Mouse (Mus musculus) limb, embryonic 13.5 days (tissue): Measurements from ENCODE around the gene Prcp. TPM values are rescaled to one million over a fixed set of nuclear protein-coding genes. Genes with fewer than 3 reads are reported as not detected.
"Not testable (repeated sequence)": the region's sequence is repeated elsewhere in the genome, so short reads cannot be mapped to it uniquely, and the experiment has no call there.

Experiments
- ATAC-seq: fragments of 200-750 bp; cut with Nextera tagmentation; 2 replicates; pipeline ENCODE4 v1.8.0; 2017; ENCODE audit warnings: low read depth, moderate number of reproducible peaks, moderate TSS enrichment; ENCODE audit not compliant: low FRiP score
- H3K27ac ChIP-seq: fragments of 300-500 bp; sonication (generic); 2 replicates; pipeline ENCODE4 v1.5.1; 2015; ENCODE audit warnings: inconsistent platforms, mild to moderate bottlenecking, moderate library complexity
- H3K27me3 ChIP-seq: fragments of 300-500 bp; sonication (generic); 2 replicates; pipeline ENCODE4 v1.6.1; 2015; ENCODE audit warnings: mild to moderate bottlenecking, inconsistent platforms
- H3K36me3 ChIP-seq: fragments of 300-500 bp; sonication (generic); 2 replicates; pipeline ENCODE4 v1.6.1; 2015; ENCODE audit warnings: inconsistent platforms, mild to moderate bottlenecking, moderate library complexity
- H3K4me1 ChIP-seq: fragments of 300-500 bp; sonication (generic); 2 replicates; pipeline ENCODE4 v1.6.1; 2015; ENCODE audit warnings: inconsistent platforms
- H3K4me2 ChIP-seq: fragments of 300-500 bp; sonication (generic); replicated peaks from 2 replicates; pipeline ENCODE4 v1.6.1; 2015; ENCODE audit warnings: inconsistent platforms, mild to moderate bottlenecking, moderate library complexity
- H3K4me3 ChIP-seq: fragments of 300-500 bp; sonication (generic); 2 replicates; pipeline ENCODE4 v1.5.1; 2015; ENCODE audit warnings: moderate library complexity, mild to moderate bottlenecking, inconsistent platforms
- H3K9ac ChIP-seq: fragments of 300-500 bp; sonication (generic); 2 replicates; pipeline ENCODE4 v1.6.1; 2015; ENCODE audit warnings: mild to moderate bottlenecking, inconsistent platforms
- H3K9me3 ChIP-seq: fragments of 300-500 bp; sonication (generic); 2 replicates; pipeline ENCODE4 v1.6.1; 2016; ENCODE audit warnings: inconsistent platforms
- WGBS: fragments of 180-500 bp; shearing (Covaris S2); methylation state at CpG from one replicate; pipeline ENCODE4 v1.1.7; 2015; 5-methylcytosine and 5-hydroxymethylcytosine counted together
- polyA plus RNA-seq: library from polyadenylated mRNA; unstranded; fragments of >200 nt; fragmentation: Nextera tagmentation; extraction: Ambion mirVana; gene quantifications from 2 replicates; pipeline ENCODE4 v1.2.1, GENCODE M21; 2015

Prcp gene
- polyA plus RNA-seq, 1 experiment from 2014 or later, result 25.7 TPM

GRCm38 (mm10) chr7:92896036-92896435 lies 21.8 kb downstream of the Prcp start:
- Histone ChIP-seq H3K4me3 (no peak overlapping the region), H3K9ac (no peak overlapping the region), H3K9me3 (no peaks in the 10 kb centered on the region), H3K36me3 (peaks cover 3% of the 10 kb centered on the region; the same call in 1 of the 2 replicates), H3K4me2 (no peak overlapping the region), H3K27me3 (no peaks in the 10 kb centered on the region), H3K4me1 (no peaks in the 10 kb centered on the region), H3K27ac (no peak overlapping the region)
- WGBS, result 75% methylated on average over 5 of the region's 5 CpGs
- no peak for ATAC-seq

DNA sequence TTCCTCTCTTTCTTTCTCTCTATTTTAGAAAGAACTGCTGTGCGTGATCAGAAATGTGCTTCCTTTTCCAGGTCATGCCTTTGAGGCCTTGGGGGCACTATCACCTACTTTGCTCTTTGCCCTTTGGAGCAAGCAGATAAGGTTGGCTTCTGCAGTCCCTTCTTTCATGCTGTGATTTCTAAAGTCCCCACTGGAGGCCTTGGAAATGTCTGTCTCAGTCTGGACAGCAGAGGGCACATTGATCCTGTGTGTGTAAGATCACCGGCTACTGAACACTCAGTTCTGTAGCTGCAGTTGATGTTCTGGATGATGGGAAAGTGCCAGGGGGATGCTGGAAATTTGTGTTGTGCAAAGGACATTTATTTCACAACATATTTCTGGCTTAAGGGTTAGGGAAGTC lies 22.8 kb downstream of the Prcp start:
- Histone ChIP-seq H3K4me1 (no peaks in the 10 kb centered on the region), H3K36me3 (peaks cover 3% of the 10 kb centered on the region; the same call in 1 of the 2 replicates), H3K27ac (no peak overlapping the region), H3K27me3 (no peaks in the 10 kb centered on the region), H3K4me2 (no peak overlapping the region), H3K4me3 (no peak overlapping the region), H3K9ac (no peak overlapping the region), H3K9me3 (no peaks in the 10 kb centered on the region)
- ATAC-seq, result no peak
- WGBS, result 55% methylated on average over 2 of the region's 2 CpGs

- H3K4me1 ChIP-seq, result peaks cover 7% of the 10 kb centered on the region; the same call in 1 of the 2 replicates
- H3K4me3 ChIP-seq, result no peak overlapping the region
- H3K9ac ChIP-seq, result no peak overlapping the region
- H3K9me3 ChIP-seq, result no peaks in the 10 kb centered on the region
- no peak overlapping the region for H3K27ac ChIP-seq
- H3K27me3 ChIP-seq, result no peaks in the 10 kb centered on the region
- no peaks in the 10 kb centered on the region for H3K36me3 ChIP-seq
- ATAC-seq, result peak; percentile 86
- 39% methylated on average over 7 of the region's 7 CpGs for WGBS
- no peak overlapping the region for H3K4me2 ChIP-seq
These were observed 29.2 kb downstream of the Prcp start for GRCm38 (mm10) chr7:92903360-92904038.

GRCm38 (mm10) chr7:92904285-92904684 lies 30.0 kb downstream of the Prcp start:
- H3K27ac ChIP-seq, H3K9ac ChIP-seq, H3K36me3 ChIP-seq, H3K9me3 ChIP-seq, H3K27me3 ChIP-seq, ATAC-seq, H3K4me3 ChIP-seq, H3K4me1 ChIP-seq, H3K4me2 ChIP-seq: not testable (repeated sequence)
- WGBS, result 16% methylated on average over 7 of the region's 7 CpGs

DNA sequence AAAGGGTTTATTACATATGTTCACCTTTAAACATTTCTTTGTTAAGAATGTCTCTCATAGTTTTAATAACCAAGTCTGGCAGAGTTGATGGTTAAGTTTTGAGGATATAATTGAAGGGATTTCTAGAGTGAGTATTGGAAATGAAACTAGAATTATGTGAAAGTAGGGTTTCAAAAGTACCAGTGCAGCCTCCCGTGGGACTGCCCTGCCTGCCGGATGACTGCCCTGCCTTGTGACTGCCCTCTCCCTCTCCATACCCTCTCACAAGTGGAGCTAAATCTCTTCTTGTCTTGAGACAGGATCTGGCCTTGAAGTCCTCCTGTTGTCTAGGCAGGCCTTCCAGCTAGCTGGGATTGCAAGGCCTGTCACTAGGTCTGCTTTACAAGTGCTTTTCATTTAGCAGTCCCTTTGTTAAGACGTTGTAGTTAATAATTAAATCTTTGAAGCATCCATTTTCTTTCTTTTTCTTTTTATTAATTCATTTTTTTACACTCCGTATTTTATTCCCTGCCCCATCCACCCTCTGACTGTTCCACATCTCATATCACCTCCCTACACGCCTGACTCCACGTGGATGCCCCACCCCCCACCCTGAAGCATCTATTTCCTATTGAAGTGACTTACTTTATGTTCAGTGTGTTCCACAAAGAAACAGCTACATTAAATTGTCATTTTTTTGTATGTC lies 46.0 kb downstream of the Prcp start:
- 72% methylated on average over 6 of the region's 6 CpGs for WGBS
- Histone ChIP-seq H3K9me3 (no peaks in the 10 kb centered on the region), H3K4me2 (no peak overlapping the region), H3K4me1 (no peaks in the 10 kb centered on the region), H3K27ac (no peak overlapping the region), H3K36me3 (no peaks in the 10 kb centered on the region), H3K4me3 (no peak overlapping the region), H3K27me3 (no peaks in the 10 kb centered on the region), H3K9ac (no peak overlapping the region)
- ATAC-seq, result no peak

DNA sequence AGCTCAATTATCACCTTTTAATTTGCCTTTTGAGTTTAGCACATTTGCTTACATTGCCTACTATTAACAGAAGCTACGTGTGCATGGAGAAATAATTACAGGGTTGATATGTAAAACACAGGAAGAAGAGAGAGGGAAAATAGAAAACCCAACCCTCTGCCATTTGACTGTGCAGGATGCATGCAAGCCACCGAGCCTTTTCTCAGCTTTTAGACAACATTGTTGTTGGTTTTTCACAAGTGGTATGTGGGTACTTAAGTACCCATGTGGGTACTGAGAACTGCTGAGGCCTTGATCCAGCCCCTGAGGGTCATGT lies 46.5 kb downstream of the Prcp start:
- H3K27me3 ChIP-seq, result no peaks in the 10 kb centered on the region
- ATAC-seq, result no peak
- 60% methylated on average over 2 of the region's 2 CpGs for WGBS
- no peak overlapping the region for H3K27ac ChIP-seq
- no peak overlapping the region for H3K4me2 ChIP-seq
- no peaks in the 10 kb centered on the region for H3K9me3 ChIP-seq
- H3K9ac ChIP-seq, result no peak overlapping the region
- H3K4me3 ChIP-seq, result no peak overlapping the region
- no peaks in the 10 kb centered on the region for H3K36me3 ChIP-seq
- no peaks in the 10 kb centered on the region for H3K4me1 ChIP-seq

DNA sequence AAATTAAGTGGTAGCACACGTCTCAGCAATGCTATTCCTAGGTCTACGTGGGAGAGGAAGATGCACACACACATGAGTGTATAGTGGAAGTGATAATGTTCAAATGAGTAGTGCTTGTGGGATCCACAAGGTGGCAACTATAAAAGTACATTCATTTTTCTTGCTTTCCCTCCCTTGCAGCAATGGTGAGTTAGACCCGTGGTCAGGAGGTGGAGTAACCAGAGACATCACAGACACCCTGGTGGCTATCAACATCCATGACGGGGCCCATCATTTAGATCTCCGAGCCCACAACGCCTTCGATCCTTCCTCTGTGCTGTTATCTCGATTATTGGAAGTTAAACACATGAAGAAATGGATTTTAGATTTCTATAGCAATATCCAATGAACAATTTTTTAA lies 58.5 kb downstream of the Prcp start:
- Histone ChIP-seq H3K36me3 (no peaks in the 10 kb centered on the region), H3K4me3 (no peak overlapping the region), H3K27me3 (no peaks in the 10 kb centered on the region; the same call in 1 of the 2 replicates), H3K4me1 (no peaks in the 10 kb centered on the region), H3K4me2 (no peak overlapping the region), H3K9ac (no peak overlapping the region), H3K9me3 (no peaks in the 10 kb centered on the region), H3K27ac (no peak overlapping the region)
- WGBS, result 87% methylated on average over 8 of the region's 8 CpGs
- ATAC-seq, result no peak

DNA sequence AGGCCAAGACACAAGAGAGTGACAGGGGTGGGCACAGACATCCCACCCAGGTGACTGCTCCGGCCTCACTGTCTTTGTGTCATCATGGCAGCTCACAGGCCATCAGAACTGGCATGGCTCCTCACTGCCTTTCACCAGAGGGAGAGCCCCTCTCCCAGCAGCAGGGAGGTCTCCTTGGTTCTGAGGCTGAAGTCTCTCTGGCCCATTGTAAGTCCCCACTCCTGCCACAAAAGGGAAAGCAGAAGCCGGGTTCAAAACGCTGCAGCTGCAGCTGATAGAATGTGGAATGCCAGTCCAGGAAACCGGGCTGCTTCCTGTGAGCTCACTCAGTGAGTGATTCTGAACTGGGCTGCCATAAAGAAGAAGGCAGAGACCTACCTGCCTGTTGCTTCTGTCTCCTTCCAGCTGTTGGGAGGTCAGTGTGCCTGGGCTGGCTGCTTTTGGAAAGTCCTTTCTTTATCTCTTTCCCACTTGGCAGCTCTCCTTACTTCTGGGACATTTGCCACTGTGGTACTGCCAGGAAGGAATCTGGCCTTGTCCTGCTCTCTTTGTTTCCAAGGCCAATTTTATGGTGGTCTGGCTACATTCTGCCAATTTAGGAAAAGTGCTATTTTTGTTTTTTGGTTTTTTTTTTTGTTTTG lies 59.2 kb downstream of the Prcp start:
- H3K4me1 ChIP-seq, H3K4me3 ChIP-seq, H3K27ac ChIP-seq, H3K9me3 ChIP-seq, H3K36me3 ChIP-seq, ATAC-seq, H3K4me2 ChIP-seq, H3K9ac ChIP-seq, H3K27me3 ChIP-seq: not testable (repeated sequence)
- 50% methylated on average over 4 of the region's 4 CpGs for WGBS

- WGBS, result 75% methylated on average over 5 of the region's 5 CpGs
- H3K4me1 ChIP-seq, result peaks cover 10% of the 10 kb centered on the region
- H3K36me3 ChIP-seq, result no peaks in the 10 kb centered on the region
- no peak overlapping the region for H3K4me3 ChIP-seq
- H3K27me3 ChIP-seq, result no peaks in the 10 kb centered on the region; the same call in 1 of the 2 replicates
- no peak for ATAC-seq
- H3K27ac ChIP-seq, result no peak overlapping the region
- no peak overlapping the region for H3K4me2 ChIP-seq
- no peak overlapping the region for H3K9ac ChIP-seq
- H3K9me3 ChIP-seq, result no peaks in the 10 kb centered on the region
These were observed 62.5 kb downstream of the Prcp start for GRCm38 (mm10) chr7:92936747-92937146.

GRCm38 (mm10) chr7:92937955-92938354 lies 63.7 kb downstream of the Prcp start:
- H3K36me3 ChIP-seq, result no peaks in the 10 kb centered on the region
- H3K9me3 ChIP-seq, result no peaks in the 10 kb centered on the region
- 22% methylated on average over 6 of the region's 6 CpGs for WGBS
- H3K27ac ChIP-seq, result no peak overlapping the region
- peaks cover 10% of the 10 kb centered on the region for H3K4me1 ChIP-seq
- no peaks in the 10 kb centered on the region; the same call in 1 of the 2 replicates for H3K27me3 ChIP-seq
- no peak overlapping the region for H3K4me2 ChIP-seq
- no peak overlapping the region for H3K9ac ChIP-seq
- no peak overlapping the region for H3K4me3 ChIP-seq
- no peak for ATAC-seq

DNA sequence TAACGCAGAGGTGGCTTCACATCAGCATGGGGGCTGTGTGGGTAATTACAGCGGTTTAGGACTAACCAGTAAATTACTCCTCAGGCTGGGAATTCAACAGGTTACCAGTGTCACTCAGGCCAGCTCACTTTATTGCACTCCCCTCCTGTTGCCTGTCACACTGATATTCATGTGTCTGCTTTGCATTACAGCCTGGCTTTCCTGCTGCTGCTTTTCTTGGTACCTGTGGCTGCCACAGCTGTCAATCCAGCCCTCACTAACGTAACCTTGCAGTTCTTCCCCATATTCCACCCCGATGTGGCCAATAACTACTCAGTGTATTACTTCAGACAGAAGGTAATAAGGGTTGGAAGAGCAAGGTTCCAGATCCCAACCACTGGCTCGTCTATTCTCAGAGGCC lies 65.5 kb downstream of the Prcp start:
- no peaks in the 10 kb centered on the region for H3K36me3 ChIP-seq
- 19% methylated on average over 5 of the region's 5 CpGs for WGBS
- no peaks in the 10 kb centered on the region for H3K9me3 ChIP-seq
- no peaks in the 10 kb centered on the region; the same call in 1 of the 2 replicates for H3K27me3 ChIP-seq
- H3K4me2 ChIP-seq, result no peak overlapping the region
- ATAC-seq, result no peak; the same call in 1 of the 2 replicates
- no peak overlapping the region for H3K9ac ChIP-seq
- H3K27ac ChIP-seq, result no peak overlapping the region
- peaks cover 10% of the 10 kb centered on the region for H3K4me1 ChIP-seq
- H3K4me3 ChIP-seq, result no peak overlapping the region

DNA sequence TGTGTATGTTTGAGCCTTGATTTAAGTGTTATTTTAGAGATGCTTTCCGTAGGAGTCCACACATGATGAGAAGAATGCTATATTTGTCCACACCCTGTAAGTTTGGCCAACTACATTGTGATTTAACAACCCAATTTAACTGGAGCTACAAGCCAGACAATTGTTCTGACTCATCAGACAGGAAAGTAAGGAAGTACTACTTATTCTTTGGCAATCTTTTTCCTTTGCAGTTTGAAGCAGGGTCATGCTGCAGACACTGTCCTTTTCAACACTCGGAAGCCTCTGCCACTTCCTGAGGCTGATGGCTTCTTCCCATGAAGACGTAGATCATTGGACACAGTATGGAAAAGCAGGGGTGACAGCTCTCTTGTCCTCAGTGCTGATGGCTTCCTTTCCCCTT lies 76.5 kb downstream of the Prcp start:
- Histone ChIP-seq H3K4me3 (no peak overlapping the region), H3K27me3 (no peaks in the 10 kb centered on the region), H3K9ac (no peak overlapping the region), H3K27ac (no peak overlapping the region), H3K4me1 (0 out of 2 replicates have a peak, but pooled peaks cover 4% of the 10 kb centered on the region), H3K4me2 (no peak overlapping the region), H3K9me3 (no peaks in the 10 kb centered on the region), H3K36me3 (no peaks in the 10 kb centered on the region)
- 88% methylated on average over 3 of the region's 3 CpGs for WGBS
- no peak for ATAC-seq
